Mouse (Mus musculus) hindbrain, embryonic 16.5 days (tissue): ENCODE measurements around the gene Vrk1. TPM values are rescaled to one million over a fixed set of nuclear protein-coding genes. Genes with fewer than 3 reads are reported as not detected.

ENCODE experiments used
- ATAC-seq: fragments of 200-750 bp; cut with Nextera tagmentation; 2 replicates; pipeline ENCODE4 v1.8.0; 2017; ENCODE audit warnings: moderate TSS enrichment, moderate library complexity
- H3K27ac ChIP-seq: fragments of 300-500 bp; sonication (generic); 2 replicates; pipeline ENCODE4 v1.5.1; 2014; ENCODE audit warnings: low read depth, mild to moderate bottlenecking, control low read depth, low read length, moderate library complexity
- H3K27me3 ChIP-seq: fragments of 300-500 bp; sonication (generic); replicated peaks from 2 replicates; pipeline ENCODE4 v1.6.1; 2014; ENCODE audit warnings: low read length; ENCODE audit not compliant: control insufficient read depth, insufficient read depth
- H3K36me3 ChIP-seq: fragments of 300-500 bp; sonication (generic); 2 replicates; pipeline ENCODE4 v1.6.1; 2014; ENCODE audit warnings: mild to moderate bottlenecking, low read length, moderate library complexity, mixed read lengths; ENCODE audit not compliant: control insufficient read depth, insufficient read depth
- H3K4me1 ChIP-seq: fragments of 300-500 bp; sonication (generic); 2 replicates; pipeline ENCODE4 v1.6.1; 2014; ENCODE audit warnings: low read depth, low read length; ENCODE audit not compliant: control insufficient read depth, insufficient read depth
- H3K4me2 ChIP-seq: fragments of 300-500 bp; sonication (generic); 2 replicates; pipeline ENCODE4 v1.6.1; 2014; ENCODE audit warnings: mild to moderate bottlenecking, low read length, control low read depth, moderate library complexity
- H3K4me3 ChIP-seq: fragments of 300-500 bp; sonication (generic); 2 replicates; pipeline ENCODE4 v1.5.1; 2014; ENCODE audit warnings: mild to moderate bottlenecking, low read length, control low read depth, moderate library complexity
- H3K9ac ChIP-seq: fragments of 300-500 bp; sonication (generic); 2 replicates; pipeline ENCODE4 v1.6.1; 2014; ENCODE audit warnings: low read depth, mild to moderate bottlenecking, control low read depth, low read length, moderate library complexity
- H3K9me3 ChIP-seq: fragments of 300-500 bp; sonication (generic); 2 replicates; pipeline ENCODE4 v1.6.1; 2014; ENCODE audit warnings: mild to moderate bottlenecking, low read length, moderate library complexity; ENCODE audit not compliant: control insufficient read depth
- WGBS: fragments of 180-500 bp; shearing (Covaris S2); extraction: QIAGEN DNeasy Blood & Tissue Kit; methylation state at CpG from one replicate; pipeline ENCODE4 v1.1.7; 2014; 5-methylcytosine and 5-hydroxymethylcytosine counted together
- polyA plus RNA-seq: library from polyadenylated mRNA; unstranded; fragments of >200 nt; fragmentation: Nextera tagmentation; extraction: Ambion mirVana; gene quantifications from 2 replicates; pipeline ENCODE4 v1.2.1, GENCODE M21; 2015

The Vrk1 gene
- polyA plus RNA-seq, 1 experiment from 2014 or later: 31.7 TPM

DNA sequence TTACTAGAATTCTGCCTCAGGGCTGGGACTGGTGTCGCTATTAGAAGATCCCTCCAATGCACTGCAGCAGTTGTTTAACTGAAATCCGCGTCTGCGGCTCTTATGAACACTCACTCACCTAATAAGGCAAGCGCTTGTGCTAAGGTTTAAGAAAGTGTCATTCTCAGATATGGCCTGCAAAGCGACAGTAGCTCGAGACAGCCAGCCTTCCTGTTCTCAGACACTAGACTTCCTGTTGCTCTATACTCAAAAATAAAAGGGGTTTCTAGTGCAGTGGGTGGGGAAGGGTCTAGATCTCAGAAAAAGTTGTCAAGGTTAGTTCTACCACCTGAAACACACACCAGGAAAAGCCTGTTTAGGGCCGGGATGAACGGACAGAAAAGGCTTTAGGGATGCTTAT is 21.9 kb downstream of the Vrk1 start:
- 86% methylated on average over 9 of the region's 9 CpGs for WGBS
- H3K4me2 ChIP-seq: no peak overlapping the region
- no peak for ATAC-seq

DNA sequence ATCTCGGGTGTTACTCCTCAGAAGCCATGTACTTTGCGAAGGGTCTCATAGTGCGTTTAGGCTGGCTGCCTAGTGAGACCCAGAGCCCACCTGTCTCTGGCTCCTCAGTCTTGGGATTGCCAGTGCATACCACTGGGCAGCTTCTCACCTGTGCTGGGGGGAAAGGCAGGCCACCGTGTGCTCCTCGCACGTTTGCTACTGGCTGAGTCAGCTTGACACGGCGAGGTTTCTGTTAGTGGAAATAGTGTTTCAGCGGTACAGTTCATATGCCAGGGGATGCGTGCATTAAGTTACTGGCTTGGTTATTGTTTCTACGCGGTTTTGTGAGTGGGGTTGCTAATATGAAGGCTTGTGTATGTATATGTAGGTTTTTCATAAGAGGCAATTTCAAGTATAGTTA is 22.3 kb downstream of the Vrk1 start:
- H3K4me1 ChIP-seq: no peaks in the 10 kb centered on the region
- no peak overlapping the region for H3K4me2 ChIP-seq
- no peak overlapping the region for H3K9ac ChIP-seq
- no peak overlapping the region for H3K4me3 ChIP-seq
- H3K36me3 ChIP-seq: no peaks in the 10 kb centered on the region
- ATAC-seq: no peak
- 94% methylated on average over 12 of the region's 12 CpGs for WGBS
- no peaks in the 10 kb centered on the region for H3K27me3 ChIP-seq
- no peaks in the 10 kb centered on the region for H3K9me3 ChIP-seq
- H3K27ac ChIP-seq: no peak overlapping the region

More for the DNA sequence above, 21.9 kb downstream of the Vrk1 start:
- no peaks in the 10 kb centered on the region for H3K27me3 ChIP-seq
- H3K9ac ChIP-seq: no peak overlapping the region
- no peak overlapping the region for H3K27ac ChIP-seq
- H3K4me1 ChIP-seq: no peaks in the 10 kb centered on the region
- no peaks in the 10 kb centered on the region for H3K36me3 ChIP-seq
- H3K9me3 ChIP-seq: no peaks in the 10 kb centered on the region
- H3K4me3 ChIP-seq: no peak overlapping the region

- no peak for ATAC-seq
- Histone ChIP-seq H3K36me3 (0 out of 2 replicates have a peak, but pooled peaks cover under 1% of the 10 kb centered on the region), H3K4me1 (no peaks in the 10 kb centered on the region), H3K4me3 (no peak overlapping the region), H3K9me3 (no peaks in the 10 kb centered on the region), H3K27ac (no peak overlapping the region), H3K9ac (no peak overlapping the region), H3K27me3 (no peaks in the 10 kb centered on the region), H3K4me2 (no peak overlapping the region)
- 90% methylated on average over 7 of the region's 7 CpGs for WGBS
Observed at GRCm38 (mm10) chr12:106034267-106034666, 24.2 kb downstream of the Vrk1 start.

GRCm38 (mm10) chr12:106034761-106035160 is 24.7 kb downstream of the Vrk1 start:
- ATAC-seq: no peak
- WGBS: 93% methylated on average over 9 of the region's 9 CpGs

DNA sequence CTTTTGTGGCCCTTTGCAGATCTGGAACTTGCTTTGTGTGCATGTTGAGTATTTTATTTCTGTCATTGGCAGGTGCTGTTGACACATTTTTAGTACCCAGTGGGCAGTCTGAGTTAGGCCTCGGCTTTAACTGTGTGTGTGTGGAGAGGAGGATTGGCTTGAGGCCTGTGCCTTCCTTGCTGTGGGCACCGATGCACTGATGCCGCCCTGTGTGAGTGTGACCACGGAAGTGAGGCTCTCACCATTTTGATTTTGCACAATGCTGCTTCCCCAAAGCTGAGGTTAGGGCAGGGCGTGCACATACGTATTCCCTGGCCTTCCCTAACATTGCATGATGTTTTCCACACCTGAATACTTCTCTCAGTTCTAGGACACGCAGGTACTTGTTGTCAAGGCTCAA is 30.2 kb downstream of the Vrk1 start:
- 90% methylated on average over 7 of the region's 7 CpGs for WGBS
- H3K36me3 ChIP-seq: 0 out of 2 replicates have a peak, but pooled peaks cover 2% of the 10 kb centered on the region
- no peaks in the 10 kb centered on the region for H3K27me3 ChIP-seq

More at GRCm38 (mm10) chr12:106034761-106035160, 24.7 kb downstream of the Vrk1 start:
- Histone ChIP-seq H3K4me2 (no peak overlapping the region), H3K9me3 (no peaks in the 10 kb centered on the region), H3K27ac (no peak overlapping the region), H3K27me3 (no peaks in the 10 kb centered on the region), H3K4me1 (no peaks in the 10 kb centered on the region), H3K4me3 (no peak overlapping the region), H3K9ac (no peak overlapping the region), H3K36me3 (0 out of 2 replicates have a peak, but pooled peaks cover 2% of the 10 kb centered on the region)

DNA sequence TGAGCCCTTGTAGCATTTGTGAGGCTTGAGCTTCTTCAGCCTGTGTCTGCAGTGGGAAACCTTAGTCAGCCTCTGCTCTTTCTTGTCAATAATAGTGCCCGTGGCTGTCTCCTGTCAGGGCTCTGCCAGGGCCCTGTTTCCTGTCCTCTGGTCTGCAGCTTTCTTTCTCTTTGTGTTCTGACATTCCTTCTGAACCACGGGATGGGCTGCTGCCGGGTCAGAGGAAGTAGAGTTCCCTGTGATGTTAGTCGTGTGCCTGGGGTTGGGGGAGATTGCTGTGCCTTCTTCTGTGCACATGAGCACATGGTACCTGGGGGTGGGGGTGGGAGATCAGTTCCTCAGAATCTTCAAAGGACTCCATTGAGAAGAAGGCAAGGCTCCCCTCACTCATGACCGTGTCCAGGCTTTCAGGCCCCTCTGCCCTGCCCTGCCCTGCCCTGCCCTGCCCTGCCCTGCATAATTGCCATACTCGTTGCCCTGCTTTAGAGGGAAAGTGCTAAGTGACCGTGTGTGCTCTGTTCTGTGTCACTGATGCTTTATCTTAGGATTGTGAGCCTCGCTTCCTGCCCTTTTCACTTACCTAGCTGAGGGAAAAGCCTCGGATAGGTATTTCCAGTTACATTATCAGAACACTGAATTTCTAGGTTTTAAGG is 36.2 kb downstream of the Vrk1 start:
- Histone ChIP-seq H3K9ac (no peak overlapping the region), H3K4me2 (no peak overlapping the region), H3K9me3 (no peaks in the 10 kb centered on the region), H3K4me1 (no peaks in the 10 kb centered on the region), H3K27me3 (no peaks in the 10 kb centered on the region), H3K4me3 (no peak overlapping the region), H3K27ac (no peak overlapping the region), H3K36me3 (no peaks in the 10 kb centered on the region)
- no peak for ATAC-seq
- 40% methylated on average over 9 of the region's 9 CpGs for WGBS

More for the DNA sequence above, 30.2 kb downstream of the Vrk1 start:
- Histone ChIP-seq H3K4me3 (no peak overlapping the region), H3K9me3 (no peaks in the 10 kb centered on the region), H3K4me1 (0 out of 2 replicates have a peak, but pooled peaks cover 2% of the 10 kb centered on the region), H3K4me2 (no peak overlapping the region), H3K9ac (no peak overlapping the region), H3K27ac (no peak overlapping the region)
- no peak for ATAC-seq

GRCm38 (mm10) chr12:106052271-106052670 is 42.2 kb downstream of the Vrk1 start:
- 98% methylated on average over 7 of the region's 7 CpGs for WGBS
- no peaks in the 10 kb centered on the region for H3K4me1 ChIP-seq
- no peak overlapping the region for H3K27ac ChIP-seq
- no peak overlapping the region for H3K4me2 ChIP-seq
- H3K27me3 ChIP-seq: no peaks in the 10 kb centered on the region
- H3K9me3 ChIP-seq: no peaks in the 10 kb centered on the region
- H3K4me3 ChIP-seq: no peak overlapping the region
- H3K36me3 ChIP-seq: no peaks in the 10 kb centered on the region
- H3K9ac ChIP-seq: no peak overlapping the region
- no peak for ATAC-seq

DNA sequence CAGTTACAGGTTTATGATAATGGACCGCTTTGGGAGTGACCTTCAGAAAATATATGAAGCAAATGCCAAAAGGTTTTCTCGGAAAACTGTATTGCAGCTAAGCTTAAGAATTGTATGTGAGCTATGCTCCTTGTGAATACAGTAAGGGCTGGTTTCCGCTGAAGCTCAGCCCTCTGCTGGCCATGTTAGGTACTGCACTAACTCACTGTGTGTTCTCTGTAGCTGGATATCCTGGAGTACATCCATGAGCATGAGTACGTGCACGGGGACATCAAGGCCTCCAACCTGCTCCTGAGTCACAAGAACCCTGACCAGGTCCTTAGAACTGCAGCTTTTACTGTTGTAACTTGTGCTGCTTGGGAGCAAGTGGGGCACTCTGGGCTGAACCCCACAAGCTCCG is 45.8 kb downstream of the Vrk1 start:
- H3K27me3 ChIP-seq: no peaks in the 10 kb centered on the region
- H3K4me1 ChIP-seq: no peaks in the 10 kb centered on the region
- no peak overlapping the region for H3K9ac ChIP-seq
- no peaks in the 10 kb centered on the region for H3K9me3 ChIP-seq
- ATAC-seq: peak; percentile 89
- no peaks in the 10 kb centered on the region for H3K36me3 ChIP-seq
- H3K4me3 ChIP-seq: no peak overlapping the region
- 45% methylated on average over 6 of the region's 6 CpGs for whole genome bisulfite sequencing
- H3K4me2 ChIP-seq: no peak overlapping the region
- no peak overlapping the region for H3K27ac ChIP-seq

DNA sequence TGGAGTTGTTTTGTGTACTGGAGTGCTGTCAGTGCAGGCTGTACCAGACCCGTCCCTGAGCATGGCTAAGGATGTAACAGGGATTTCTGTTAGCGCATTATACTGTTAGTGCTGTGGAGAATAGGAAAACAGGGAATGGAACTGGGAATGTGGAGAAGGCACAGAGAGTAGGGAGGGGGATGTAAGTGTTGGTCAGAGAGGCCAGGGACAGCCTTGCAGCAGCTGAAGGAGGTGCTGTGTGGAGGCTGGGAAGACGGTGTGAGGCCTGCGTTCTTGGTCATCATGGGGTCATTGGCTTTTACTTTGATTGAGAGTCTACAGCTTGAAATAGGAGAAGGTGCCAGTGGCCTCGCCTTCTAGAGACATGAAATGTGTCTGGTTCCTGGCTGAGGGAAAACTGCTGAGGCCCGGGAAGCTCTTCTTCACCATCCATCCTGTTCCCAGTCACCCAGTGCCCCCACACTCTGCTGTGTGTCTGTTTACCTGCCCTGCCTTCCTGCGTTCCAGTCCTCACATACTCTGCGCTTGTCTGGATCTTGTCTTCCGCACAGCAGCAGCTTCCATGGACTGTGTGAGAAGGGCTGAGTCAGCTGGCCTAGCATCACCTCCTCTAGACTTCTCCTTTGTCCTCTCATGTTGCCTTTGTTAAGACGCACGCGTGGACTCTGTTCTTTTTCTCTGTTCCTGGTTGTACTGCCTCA is 50.0 kb downstream of the Vrk1 start:
- H3K27me3 ChIP-seq: no peaks in the 10 kb centered on the region
- 67% methylated on average over 12 of the region's 12 CpGs for WGBS
- no peak overlapping the region; the same call in 1 of the 2 replicates for H3K27ac ChIP-seq
- no peak overlapping the region for H3K9ac ChIP-seq
- no peak for ATAC-seq
- H3K9me3 ChIP-seq: no peaks in the 10 kb centered on the region
- no peaks in the 10 kb centered on the region for H3K4me1 ChIP-seq
- H3K4me3 ChIP-seq: no peak overlapping the region
- H3K36me3 ChIP-seq: no peaks in the 10 kb centered on the region; the same call in 1 of the 2 replicates
- H3K4me2 ChIP-seq: no peak overlapping the region
